Mouse (Mus musculus) cerebellum, adult 9-10 months (tissue): ENCODE data around the gene Pramel6.
"Not testable (repeated sequence)": the region's sequence is repeated elsewhere in the genome, so short reads cannot be mapped to it uniquely, and the experiment has no call there.

Source experiments
- DNase-seq: peaks from one replicate; pipeline ENCODE4 v3.0.0; 2022

Pramel6 gene

DNA sequence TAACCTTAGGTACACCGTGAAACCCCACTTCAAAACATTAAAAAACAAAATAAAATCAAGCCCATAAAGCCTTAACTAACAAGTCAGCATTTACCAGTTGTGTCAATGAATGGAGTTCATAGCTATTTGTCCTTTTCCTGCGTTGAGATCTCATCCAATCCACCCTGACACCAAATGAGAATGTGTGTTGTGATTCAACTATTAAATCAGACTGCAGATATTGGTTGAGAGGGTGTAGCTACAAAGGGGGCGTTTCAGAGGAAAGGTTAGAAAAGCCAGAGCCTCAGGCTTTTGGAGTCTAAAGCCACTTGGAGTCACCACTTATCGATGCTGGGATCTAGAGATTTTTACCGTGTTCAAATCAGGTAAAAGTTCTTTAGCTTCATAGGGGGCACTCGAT is at the start of gene Pramel6:
TSS of gene Pramel6 (plus strand) at position 301 of the 400 bp plus-strand sequence.
- DNase-seq = no peak

DNA sequence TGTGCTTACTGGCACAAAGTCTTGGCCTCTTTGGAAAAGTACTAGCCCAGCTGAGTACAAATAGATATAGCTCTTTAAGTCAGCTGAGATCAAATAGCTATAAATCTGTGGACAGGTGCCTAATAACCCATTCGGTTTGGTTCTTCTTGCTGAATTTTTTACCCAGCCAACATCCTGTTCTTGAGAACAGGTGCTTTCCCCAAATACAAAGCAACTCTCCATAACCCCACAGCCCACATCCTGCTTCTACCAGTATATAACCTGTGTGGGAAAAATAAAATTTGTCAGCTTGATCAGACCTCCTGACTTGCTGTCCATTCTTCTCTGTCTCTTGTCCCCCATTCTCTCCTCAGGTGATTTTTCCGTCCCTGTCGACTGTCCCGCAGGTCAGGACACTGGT is 44.6 kb upstream of the Pramel6 start:
- no peak for DNase-seq

DNA sequence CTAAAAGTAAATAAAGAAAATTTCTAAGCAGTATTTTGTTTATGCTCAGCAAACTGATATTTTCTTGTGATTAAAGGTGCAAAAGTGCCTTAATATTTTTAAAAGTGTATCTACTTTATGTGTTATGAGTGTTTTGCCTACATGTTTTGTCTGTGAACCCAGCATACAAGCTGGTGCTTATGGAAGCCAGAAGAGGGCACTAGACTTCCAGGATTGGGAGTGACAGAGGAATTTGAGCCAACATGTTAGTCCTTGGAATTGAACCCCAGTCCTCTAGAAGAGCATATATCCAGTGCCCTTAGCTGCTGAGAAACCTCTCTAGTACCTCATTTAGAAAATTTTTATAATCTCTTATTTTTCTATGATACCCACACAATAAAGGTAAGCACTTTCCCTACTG is 26.2 kb upstream of the Pramel6 start:
- DNase-seq = no peak

DNA sequence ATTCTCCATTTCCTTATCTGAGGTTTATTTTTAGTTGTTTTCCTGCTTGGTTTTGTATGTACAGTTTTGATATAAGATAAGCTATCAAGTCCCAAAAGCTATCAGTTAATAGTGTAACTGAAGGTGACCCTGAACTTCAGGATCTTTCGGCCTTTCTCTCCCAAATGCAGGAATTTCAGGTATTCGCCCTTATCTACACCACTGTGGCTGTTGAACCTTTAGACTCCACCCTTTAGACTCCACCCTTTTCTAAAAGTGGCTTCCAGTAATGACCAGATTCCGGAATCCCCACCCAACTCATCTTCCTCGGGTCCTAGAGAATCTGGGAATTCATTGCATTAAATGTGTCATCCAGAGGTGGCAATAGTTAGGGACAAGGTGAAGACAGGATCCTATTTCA is 25.2 kb upstream of the Pramel6 start:
- no peak for DNase-seq

DNA sequence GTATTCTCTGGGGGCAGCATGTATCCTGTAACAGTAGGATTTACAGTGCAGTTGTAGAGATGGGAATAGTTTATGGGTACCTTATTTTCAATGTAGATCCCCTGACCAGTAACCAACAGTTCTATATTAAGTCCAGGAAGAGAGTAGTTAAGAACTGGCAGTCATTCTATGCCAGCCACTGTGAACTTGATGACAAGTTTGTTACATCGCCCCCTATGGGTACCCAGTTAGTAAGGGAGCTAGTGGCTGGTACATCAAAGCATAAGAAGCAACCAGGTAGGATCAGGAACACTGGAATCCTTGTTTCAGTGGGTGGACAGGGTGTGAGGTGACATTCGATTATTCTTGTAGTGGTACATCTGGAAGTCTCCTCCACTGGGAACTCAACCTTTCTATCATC is 24.1 kb upstream of the Pramel6 start:
- no peak for DNase-seq

DNA sequence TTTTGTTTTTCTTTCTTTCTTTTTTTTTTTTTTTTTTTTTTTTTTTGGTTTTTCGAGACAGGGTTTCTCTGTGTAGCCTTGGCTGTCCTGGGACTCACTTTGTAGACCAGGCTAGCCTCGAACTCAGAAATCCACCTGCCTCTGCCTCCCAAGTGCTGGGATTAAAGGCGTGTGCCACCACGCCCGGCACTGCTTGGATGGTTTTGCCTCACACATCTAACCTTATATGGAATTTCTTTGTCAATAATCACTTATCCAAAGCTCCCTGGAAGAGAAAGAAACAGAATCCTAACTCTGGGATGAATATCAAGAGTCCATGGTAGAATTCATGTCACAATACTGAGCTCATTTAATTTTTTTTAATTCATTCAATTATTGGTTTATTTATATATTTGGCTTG is 9.4 kb upstream of the Pramel6 start, which contains the start of gene Pramel7:
TSS of gene Pramel7 (minus strand) at position 101 of the 400 bp plus-strand sequence.
- DNase-seq = not testable (repeated sequence)

DNA sequence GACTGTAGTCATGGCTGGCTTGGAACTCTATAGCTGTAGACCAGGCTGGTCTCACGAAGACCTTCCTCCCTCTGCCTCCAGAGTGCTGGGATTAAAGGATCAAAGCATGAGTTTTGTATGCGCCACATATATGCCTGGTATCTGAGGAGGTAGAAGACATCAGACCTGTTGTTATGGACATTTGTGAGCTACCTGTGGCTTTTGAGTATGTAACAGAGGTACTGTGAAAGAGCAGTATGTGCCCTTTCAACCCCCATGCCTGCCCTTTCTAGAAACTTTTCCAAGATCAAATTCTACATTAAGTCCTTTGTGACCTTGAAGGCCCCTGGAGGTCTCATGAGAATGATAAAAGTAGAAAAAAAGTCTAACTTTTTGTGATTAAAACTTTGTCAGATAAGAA is 8.7 kb downstream of the Pramel6 start:
- DNase-seq = no peak

DNA sequence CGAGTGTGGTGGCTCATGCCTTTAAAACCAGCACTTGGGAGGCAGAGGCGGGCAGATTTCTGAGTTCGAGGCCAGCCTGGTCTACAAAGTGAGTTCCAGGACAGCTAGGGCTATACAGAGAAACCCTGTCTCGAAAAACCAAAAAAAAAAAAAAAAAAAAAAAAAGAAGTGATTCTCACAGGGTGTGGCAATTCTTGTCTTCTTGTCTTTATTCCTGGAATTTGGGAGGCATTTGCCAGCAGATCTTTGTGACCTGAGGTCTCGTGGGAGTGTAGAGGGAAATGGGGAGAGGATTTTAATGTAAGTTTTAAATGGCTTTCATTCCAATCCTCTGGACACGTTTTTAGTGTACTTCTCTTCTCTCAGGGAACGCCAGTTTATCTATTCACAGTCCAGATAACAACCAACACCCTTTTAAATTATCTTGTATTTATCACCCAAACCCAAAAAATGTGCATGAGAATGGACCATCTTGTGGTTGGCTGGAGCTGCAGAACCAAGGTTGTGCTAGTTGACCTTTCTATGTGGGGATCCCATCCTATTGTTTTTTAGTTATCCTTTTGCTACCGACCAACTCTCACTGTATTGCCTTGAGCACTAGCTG is 9.2 kb downstream of the Pramel6 start:
- DNase-seq = no peak

DNA sequence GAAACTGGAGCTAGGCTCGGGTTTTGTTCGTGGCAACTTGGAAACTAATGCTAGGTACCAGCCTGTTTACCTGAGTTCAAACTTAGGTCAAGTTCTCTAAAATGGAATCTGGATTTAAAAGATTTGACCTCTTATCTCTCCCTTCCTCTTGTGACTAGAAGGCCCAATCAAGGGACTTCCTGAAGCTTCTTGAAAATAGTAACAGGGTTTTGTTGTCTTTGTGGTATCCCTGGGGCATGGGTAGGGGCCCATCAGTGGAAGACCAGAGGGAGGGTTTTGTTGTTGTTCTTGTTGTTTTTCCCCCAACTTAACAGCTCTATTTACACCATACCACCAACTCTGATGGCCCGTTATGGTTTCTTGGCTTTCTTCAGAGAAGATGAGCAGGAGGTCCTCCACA is 10.2 kb downstream of the Pramel6 start:
- DNase-seq = no peak

DNA sequence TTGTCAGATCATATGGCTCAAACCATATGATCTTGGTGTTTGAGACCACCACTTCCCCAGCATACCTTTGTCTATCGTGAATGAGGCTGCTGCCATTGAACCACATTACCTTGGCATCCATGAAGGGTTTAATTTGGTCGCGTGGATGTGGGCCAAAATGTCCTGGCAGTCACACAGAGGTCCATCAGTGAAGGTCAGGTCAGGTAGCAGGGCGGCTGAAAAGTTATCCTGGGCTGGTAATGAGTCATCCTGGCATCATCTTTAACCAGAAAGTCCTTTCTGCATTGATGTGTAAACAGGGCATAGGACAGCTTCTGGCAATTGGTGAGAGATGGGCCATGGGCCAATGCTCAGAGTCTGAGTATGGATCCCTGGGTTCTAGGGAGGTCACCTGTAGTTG is 14.3 kb downstream of the Pramel6 start:
- no peak for DNase-seq

DNA sequence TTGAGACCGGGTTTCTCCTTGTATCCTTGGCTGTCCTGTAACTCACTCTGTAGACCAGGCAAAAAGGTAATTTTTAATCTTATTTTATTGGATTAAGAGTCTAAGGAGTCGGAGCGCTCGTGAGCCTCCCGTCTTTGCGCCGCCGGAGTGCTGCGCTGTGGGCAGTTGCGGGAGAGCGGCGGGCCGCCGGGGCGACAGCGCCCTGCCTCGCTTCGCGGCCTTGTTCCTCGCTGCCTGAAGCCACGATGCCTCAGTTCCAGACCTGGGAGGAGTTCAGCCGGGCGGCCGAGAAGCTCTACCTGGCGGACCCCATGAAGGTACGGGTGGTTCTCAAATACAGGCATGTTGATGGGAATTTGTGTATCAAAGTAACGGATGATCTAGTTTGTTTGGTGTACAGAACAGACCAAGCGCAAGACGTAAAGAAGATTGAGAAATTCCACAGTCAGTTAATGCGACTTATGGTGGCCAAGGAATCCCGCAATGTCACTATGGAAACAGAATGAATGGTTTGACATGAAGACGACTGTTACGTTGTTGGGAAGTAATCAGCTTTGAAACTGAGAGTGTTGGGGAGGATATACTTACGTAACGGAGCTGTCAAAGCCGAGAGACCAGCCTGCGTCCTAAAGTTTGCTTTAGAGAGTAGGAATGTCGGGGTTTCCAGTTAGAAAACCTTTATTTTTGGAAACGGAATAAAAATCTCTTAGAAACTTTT is 19.7 kb downstream of the Pramel6 start:
- not testable (repeated sequence) for DNase-seq

DNA sequence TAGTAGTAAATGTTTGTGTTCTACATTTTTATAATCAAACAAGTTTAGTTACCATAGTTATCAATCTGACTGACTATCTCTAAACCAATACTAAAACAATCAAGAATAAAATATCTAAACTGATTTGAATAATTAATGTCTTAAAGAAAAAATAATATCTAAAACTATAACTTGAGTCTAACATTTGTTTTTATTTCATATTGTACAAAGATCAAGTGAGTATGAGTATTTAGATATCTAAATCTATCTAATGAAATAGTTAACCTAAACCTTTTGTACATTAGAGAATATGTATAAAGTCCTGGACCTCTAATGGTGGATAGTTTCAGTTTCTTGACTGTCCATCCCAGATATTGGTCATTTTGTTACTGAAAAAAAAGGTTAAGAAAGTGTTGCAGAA is 25.1 kb downstream of the Pramel6 start, which contains the start of gene Olfr153:
TSS of gene Olfr153 (plus strand) at position 301 of the 400 bp plus-strand sequence.
- no peak for DNase-seq

DNA sequence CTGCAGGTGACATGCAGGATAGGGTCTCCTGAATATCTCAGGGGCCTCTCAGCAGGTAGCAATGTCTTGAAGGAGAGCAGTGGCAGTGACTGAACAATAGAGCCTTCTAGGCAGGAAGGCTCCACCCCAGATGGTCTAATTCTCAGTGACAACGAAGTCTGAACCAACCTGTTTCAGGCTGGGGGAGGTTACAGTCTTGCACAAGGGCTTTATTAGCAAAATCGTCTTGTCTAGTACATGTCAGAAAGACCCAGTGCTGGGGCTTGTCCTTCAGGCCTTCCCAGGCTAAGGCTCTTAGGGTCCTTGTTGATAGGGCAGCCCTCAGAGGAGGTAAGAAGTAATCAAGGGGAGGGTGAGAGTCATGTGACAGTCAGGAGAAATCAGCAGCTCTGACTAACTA is 28.5 kb downstream of the Pramel6 start:
- no peak for DNase-seq

DNA sequence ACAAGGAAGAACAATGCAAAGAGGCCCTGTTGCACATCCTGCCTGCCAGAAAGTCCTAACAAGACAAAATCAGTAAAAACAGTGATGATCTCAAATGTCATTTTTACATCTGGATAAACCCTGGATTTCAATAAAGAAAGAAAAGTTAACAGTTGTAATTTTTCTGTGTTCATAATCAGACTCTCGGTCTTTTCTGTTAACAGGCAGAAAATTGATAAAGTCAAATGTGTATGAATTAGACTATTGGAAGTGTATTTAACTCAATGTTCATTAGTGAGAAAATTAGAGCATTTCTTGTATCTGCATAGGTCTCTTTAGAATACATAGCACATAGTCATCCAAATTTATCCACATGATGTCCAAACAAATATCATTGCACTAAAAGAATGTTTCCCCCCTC is 39.1 kb downstream of the Pramel6 start, which contains the start of gene Olfr1128:
TSS of gene Olfr1128 (minus strand) at position 101 of the 400 bp plus-strand sequence.
- no peak for DNase-seq
